Mouse (Mus musculus) ovary, adult 18-20 months (tissue): Measurements from ENCODE around the gene H2-M3.
"Not testable (repeated sequence)": the region's sequence is repeated elsewhere in the genome, so short reads cannot be mapped to it uniquely, and the experiment has no call there.

Experiments used
- DNase-seq: peaks from one replicate; pipeline ENCODE4 v3.0.0; 2022; ENCODE audit warnings: low spot score, mixed read lengths

H2-M3 gene

DNA sequence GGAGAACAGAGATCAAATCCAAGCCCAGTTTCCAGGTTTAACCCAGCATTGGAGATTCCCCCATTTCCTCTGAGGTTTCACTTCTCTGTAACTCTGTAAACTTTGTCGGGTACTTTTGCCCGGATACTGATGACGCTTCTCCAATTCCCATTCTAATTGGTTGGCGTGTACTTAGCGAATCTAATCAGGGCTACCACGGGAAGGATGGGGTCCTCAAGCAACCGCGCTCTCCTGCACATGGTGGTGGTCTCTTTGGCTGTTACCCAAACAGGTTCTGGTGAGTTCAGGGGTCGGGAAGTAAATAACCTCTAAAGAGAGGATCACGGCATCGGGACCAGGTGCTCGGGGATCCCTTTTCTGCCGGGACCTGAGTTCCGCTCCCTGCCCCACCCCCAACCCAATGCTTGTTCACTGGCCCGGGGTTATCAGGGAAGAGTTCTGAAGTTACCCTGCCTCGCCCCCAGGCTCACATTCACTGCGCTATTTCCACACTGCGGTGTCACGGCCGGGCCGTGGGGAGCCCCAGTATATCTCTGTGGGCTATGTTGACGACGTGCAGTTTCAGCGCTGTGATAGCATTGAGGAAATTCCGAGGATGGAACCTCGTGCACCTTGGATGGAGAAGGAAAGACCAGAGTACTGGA is at the start of gene H2-M3:
H2-M3 (plus strand) TSS at position 163 of the 644 bp plus-strand sequence.
- peak; percentile 71 for DNase-seq

- DNase-seq: no peak
Measured at GRCm38 (mm10) chr17:37221879-37222278, 48.1 kb upstream of the H2-M3 start.

DNA sequence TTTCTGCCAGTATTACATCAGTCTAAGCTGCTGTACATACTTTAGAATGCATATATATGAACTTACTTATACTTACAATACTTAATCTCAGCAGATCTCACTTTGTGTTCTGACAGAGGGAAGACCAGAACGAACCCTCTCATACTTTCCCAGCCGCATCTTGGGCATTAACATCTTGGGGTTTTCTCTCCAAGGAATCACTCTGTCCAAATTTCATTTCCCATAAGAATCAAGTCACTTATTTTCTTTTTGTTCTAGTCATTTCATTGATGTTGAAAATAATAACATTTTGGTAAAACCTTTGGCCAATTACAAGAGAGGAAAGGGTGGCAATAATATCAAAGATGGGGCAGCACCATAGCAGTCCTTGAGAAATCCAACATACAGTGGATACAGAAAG is 32.8 kb upstream of the H2-M3 start, which contains the start of gene Olfr97:
Olfr97 (minus strand) TSS at position 101 of the 400 bp plus-strand sequence.
- not testable (repeated sequence) for DNase-seq

DNA sequence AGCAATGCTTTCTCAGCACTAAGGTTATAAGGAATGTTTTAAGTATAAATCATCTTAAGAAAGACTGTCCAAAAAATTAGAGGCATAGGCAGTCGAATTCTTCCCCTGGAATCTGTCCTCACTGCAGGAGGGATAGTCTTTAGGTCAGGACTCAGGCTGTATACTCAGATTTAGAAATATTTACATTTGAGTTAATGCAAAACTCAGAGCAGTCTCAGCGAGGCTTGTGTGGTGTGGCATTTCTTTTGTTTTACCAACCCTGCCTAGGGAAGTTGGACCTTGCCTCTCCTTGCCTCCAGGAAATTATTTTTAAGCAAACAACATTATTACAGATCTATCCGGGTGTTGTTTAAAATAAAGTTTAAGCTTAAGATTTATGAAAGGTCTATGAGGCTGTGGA is 27.8 kb upstream of the H2-M3 start:
- no peak for DNase-seq

GRCm38 (mm10) chr17:37246715-37247114 is 23.3 kb upstream of the H2-M3 start:
- DNase-seq: no peak

DNA sequence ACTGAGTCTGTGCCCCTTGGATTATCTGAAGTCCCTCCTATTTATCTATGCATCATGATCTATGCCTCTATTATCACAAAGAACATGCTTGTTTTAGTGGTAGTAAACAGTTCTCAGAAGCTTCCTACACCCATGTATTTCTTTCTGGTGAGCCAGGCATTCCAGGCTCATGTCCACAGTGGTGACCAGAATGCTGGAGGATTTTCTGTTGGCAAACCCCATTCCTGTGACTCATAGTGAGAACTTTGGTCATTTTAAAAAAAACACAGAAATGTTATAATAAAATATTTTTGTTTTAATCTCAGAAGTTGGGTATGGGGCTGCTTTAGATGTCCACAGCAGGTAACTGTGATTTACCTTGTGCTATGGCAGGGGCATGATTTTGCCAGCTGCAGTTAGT is 20.6 kb upstream of the H2-M3 start:
- DNase-seq: no peak

- DNase-seq: no peak
Measured at GRCm38 (mm10) chr17:37250544-37250943, 19.5 kb upstream of the H2-M3 start.

DNA sequence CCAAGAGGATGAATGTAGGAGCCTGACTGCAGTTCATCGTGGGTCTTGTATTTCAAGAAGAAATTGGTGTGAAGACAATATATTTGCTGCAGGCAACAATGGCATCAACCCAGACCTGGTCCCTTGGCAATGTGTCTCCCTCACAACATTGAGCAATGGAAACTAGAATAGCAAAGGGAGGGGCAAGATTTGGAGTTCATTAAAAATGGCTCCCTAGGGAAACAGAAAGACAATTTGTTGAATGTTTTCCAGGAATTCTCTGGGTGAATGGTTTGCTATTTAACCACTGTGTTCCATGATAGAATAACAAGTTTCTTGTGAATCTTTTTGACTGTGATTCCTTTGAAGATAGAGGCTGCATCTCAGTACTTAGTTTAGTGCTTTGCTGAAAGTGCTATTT is 6.4 kb upstream of the H2-M3 start, which contains the start of gene Olfr98:
Olfr98 (minus strand) TSS at position 124 of the 400 bp plus-strand sequence.
- no peak for DNase-seq

- peak; percentile 30 for DNase-seq
Measured at GRCm38 (mm10) chr17:37270702-37271092, 677 bp downstream of the H2-M3 start.

GRCm38 (mm10) chr17:37275626-37276248 is 5.7 kb downstream of the H2-M3 start:
- DNase-seq: no peak

- DNase-seq: no peak
Measured at GRCm38 (mm10) chr17:37276573-37276972, 6.6 kb downstream of the H2-M3 start.

DNA sequence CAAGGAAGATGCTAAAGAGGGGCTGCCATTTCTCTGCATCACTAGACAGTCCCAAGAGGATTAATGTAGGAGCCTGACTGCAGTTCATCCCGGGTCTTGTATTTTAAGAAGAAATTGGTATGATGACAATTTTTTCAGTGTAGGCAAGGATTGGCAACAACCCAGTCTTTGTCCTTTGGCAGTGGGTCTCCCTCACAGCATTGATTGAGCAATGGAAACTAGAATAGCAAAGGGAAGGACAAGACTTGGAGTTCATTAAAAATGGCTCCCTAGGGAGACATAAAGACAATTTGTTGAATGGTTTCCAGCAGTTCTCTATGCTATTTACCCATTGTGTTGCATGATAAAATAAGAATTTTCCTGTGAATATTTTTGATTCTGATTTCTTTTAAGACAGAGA is 10.3 kb downstream of the H2-M3 start:
- DNase-seq: no peak

GRCm38 (mm10) chr17:37283360-37283759 is 13.3 kb downstream of the H2-M3 start, which contains the start of gene Olfr99:
TSS of gene Olfr99 (minus strand) at chr17:37283460.
- no peak for DNase-seq

- no peak for DNase-seq
Measured at GRCm38 (mm10) chr17:37304213-37304612, 34.2 kb downstream of the H2-M3 start, which contains the start of gene Olfr101. TSS of gene Olfr101 (minus strand) at chr17:37304313.

- DNase-seq: no peak
Measured at GRCm38 (mm10) chr17:37308483-37308882, 38.5 kb downstream of the H2-M3 start.

DNA sequence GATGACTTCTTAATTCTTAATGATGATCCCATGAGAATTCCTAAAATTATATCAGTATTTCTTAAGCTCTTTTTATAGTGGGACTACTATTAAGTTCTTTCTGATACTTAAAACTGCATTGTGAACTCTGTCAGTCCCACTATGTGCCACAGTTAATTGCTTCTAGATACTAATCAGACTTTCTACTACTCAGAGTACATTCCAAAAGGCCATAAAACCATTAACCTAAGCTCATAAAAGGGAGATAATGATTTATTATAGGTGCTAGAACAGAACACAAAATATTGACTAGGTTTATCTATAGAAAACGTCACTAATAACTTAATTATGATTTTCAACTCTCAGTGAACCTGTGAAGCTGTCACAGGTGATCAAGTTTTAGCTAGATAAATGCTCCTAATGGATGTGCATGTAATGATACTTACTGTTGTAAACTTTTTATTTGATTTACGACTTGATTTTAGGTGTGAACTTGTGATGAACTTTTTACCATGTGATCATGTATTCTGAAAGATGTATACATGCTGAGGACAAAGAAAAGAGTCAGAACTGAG is 40.2 kb downstream of the H2-M3 start:
- DNase-seq: no peak

DNA sequence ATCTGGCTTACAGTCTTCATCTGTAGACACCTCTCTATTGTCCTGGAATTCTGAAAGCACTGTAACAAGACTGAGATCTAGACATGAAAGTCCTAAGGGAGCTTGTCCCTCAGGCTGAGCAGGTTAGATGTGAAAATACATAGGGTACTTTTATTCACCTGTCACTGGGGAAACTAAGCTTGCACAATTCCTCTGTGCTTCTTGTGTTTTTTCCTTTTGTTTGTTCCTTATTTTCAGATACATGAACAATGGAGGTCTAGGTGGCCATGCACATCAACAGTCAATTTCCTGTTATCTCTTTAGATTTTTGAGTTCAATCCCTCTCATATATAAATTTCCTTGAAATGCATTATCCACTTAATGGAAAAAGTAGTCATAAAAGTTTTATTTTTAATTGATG is 46.9 kb downstream of the H2-M3 start, which contains the start of gene Olfr102:
Olfr102 (minus strand) TSS at position 101 of the 400 bp plus-strand sequence.
- DNase-seq: no peak
